Mouse (Mus musculus) heart, embryonic 15.5 days (tissue): ENCODE results near the gene Tlx3. TPM values are rescaled to one million over a fixed set of nuclear protein-coding genes. Genes with fewer than 3 reads are reported as not detected.

Experiments
- ATAC-seq: fragments of 200-750 bp; cut with Nextera tagmentation; replicated peaks from 2 replicates; pipeline ENCODE4 v1.8.0; 2017; ENCODE audit warnings: low read depth, moderate TSS enrichment; ENCODE audit not compliant: insufficient number of reproducible peaks, insufficient read depth, low FRiP score
- H3K27ac ChIP-seq: fragments of 300-500 bp; sonication (generic); 2 replicates; pipeline ENCODE4 v1.5.1; 2015; ENCODE audit warnings: mild to moderate bottlenecking, inconsistent platforms
- H3K27me3 ChIP-seq: fragments of 300-500 bp; sonication (generic); 2 replicates; pipeline ENCODE4 v1.6.1; 2015; ENCODE audit warnings: inconsistent platforms
- H3K36me3 ChIP-seq: fragments of 300-500 bp; sonication (generic); 2 replicates; pipeline ENCODE4 v1.6.1; 2015; ENCODE audit warnings: mild to moderate bottlenecking, inconsistent platforms
- H3K4me1 ChIP-seq: fragments of 300-500 bp; sonication (generic); replicated peaks from 2 replicates; pipeline ENCODE4 v1.6.1; 2015; ENCODE audit warnings: inconsistent platforms
- H3K4me2 ChIP-seq: fragments of 300-500 bp; sonication (generic); 2 replicates; pipeline ENCODE4 v1.6.1; 2015; ENCODE audit warnings: inconsistent platforms, mild to moderate bottlenecking, moderate library complexity
- H3K4me3 ChIP-seq: fragments of 300-500 bp; sonication (generic); 2 replicates; pipeline ENCODE4 v1.5.1; 2015; ENCODE audit warnings: mild to moderate bottlenecking, inconsistent platforms
- H3K9ac ChIP-seq: fragments of 300-500 bp; sonication (generic); 2 replicates; pipeline ENCODE4 v1.6.1; 2015; ENCODE audit warnings: mild to moderate bottlenecking, inconsistent platforms
- H3K9me3 ChIP-seq: fragments of 300-500 bp; sonication (generic); replicated peaks from 2 replicates; pipeline ENCODE4 v1.6.1; 2016; ENCODE audit warnings: inconsistent platforms
- WGBS: fragments of 180-500 bp; shearing (Covaris S2); methylation state at CpG from one replicate; pipeline ENCODE4 v1.1.7; 2015; ENCODE audit warnings: mixed read lengths; 5-methylcytosine and 5-hydroxymethylcytosine counted together
- polyA plus RNA-seq: library from polyadenylated mRNA; unstranded; fragments of >200 nt; fragmentation: Nextera tagmentation; extraction: Ambion mirVana; gene quantifications from 2 replicates; pipeline ENCODE4 v1.2.1, GENCODE M21; 2015

Tlx3 gene
- polyA plus RNA-seq, 1 experiment from 2014 or later, result 0.08 TPM

DNA sequence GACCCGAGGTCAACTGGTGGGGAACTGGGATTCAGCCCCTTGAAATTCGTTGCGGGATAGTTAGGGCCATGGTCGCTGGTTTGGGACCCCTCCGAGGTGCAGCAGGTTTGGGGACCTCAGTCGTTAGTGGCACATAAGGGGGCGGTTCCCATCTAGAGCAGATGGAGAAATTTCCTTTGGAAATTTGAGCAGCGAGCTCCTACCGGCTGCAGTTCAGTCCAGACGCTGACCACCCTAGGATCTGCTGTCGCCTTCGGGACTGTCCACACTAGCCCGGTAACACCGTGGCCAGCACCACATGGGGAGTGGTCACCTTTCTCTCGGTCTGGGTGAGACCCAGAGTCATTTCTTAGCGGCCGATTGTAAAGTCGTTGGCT is 928 bp upstream of the Tlx3 start:
- no peak for ATAC-seq
- H3K4me2 ChIP-seq, result no peak overlapping the region
- H3K4me1 ChIP-seq, result peaks cover 38% of the 10 kb centered on the region
- H3K36me3 ChIP-seq, result no peaks in the 10 kb centered on the region
- H3K9ac ChIP-seq, result no peak overlapping the region
- no peaks in the 10 kb centered on the region for H3K9me3 ChIP-seq
- 2% methylated on average over 18 of the region's 18 CpGs for WGBS
- no peak overlapping the region for H3K27ac ChIP-seq
- H3K27me3 ChIP-seq, result peaks cover 89% of the 10 kb centered on the region
- peak overlapping the region; percentile 35; the same call in 1 of the 2 replicates for H3K4me3 ChIP-seq

DNA sequence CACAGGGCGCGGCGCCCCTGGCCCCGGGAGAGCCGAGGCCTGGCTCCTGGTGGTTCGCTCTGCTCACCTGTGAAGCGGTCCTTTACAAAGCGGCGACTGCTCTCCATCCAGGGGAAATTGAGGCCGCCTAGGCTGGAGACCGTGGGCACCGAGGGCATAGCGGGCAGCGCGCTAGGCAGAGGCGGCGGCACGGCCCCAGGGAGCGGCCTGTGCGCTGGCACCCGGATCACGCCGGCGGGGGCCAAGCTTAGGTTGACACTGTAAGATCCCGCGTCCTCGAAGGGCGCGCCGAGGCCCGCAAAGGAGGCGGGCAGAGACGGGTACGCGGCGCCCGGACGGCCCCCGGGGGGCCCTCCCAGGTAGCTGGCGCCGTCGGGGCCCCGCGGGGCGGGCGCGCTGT is 417 bp downstream of the Tlx3 start:
- H3K9me3 ChIP-seq, result no peaks in the 10 kb centered on the region
- no peak overlapping the region for H3K27ac ChIP-seq
- H3K27me3 ChIP-seq, result peaks cover 99% of the 10 kb centered on the region
- H3K4me1 ChIP-seq, result peaks cover 38% of the 10 kb centered on the region
- peak overlapping the region; percentile 35 for H3K4me3 ChIP-seq
- WGBS, result under 1% methylated on average over 47 of the region's 47 CpGs
- ATAC-seq, result no peak
- no peaks in the 10 kb centered on the region for H3K36me3 ChIP-seq
- H3K9ac ChIP-seq, result no peak overlapping the region
- peak overlapping the region; percentile 48 for H3K4me2 ChIP-seq

DNA sequence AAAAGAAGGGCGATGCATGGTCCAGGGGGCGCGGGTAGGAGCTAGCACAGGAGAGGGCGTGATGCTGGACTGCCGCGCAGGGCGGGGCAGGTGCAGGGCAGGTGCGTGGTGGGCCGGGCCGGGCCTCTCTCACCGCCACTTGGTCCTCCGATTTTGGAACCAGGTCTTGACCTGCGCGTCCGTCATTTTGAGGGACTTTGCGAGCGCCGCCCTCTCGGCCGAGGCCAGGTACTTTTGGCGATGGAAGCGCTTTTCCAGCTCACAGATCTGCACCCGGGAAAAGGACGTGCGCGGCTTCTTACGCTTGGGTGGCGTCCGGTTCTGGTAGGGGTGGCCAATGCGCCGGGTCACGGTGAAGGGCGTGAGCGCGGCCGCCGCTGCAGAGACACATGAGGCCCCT is 1.1 kb downstream of the Tlx3 start:
- no peak for ATAC-seq
- H3K27ac ChIP-seq, result no peak overlapping the region
- 2% methylated on average over 37 of the region's 37 CpGs for WGBS
- H3K4me3 ChIP-seq, result 0 out of 2 replicates have a peak overlapping the region, but pooled peaks have one; percentile 9
- peaks cover 38% of the 10 kb centered on the region for H3K4me1 ChIP-seq
- H3K9ac ChIP-seq, result no peak overlapping the region
- H3K9me3 ChIP-seq, result no peaks in the 10 kb centered on the region
- 0 out of 2 replicates have a peak overlapping the region, but pooled peaks have one; percentile 48 for H3K4me2 ChIP-seq
- H3K27me3 ChIP-seq, result peaks cover 99% of the 10 kb centered on the region
- no peaks in the 10 kb centered on the region for H3K36me3 ChIP-seq

DNA sequence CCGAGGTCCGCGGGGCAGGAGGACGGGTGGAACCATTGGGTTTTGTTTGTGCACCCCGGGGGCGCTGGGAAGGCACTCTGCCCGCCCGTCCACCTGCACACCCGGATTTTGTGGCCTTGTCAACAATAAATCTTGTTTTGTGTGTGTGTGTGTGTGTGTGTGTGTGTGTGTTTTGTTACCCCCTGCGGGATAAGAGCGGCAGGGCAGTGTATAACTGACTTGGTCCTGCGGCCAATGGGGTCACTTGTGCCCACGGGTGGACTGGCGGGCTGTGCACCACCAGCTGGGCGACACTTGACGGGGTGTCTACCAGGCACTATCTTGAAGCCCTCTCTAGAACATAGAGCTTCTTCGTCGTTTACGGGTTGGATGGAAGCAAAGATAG is 1.8 kb downstream of the Tlx3 start:
- H3K4me1 ChIP-seq, result peaks cover 38% of the 10 kb centered on the region
- H3K4me2 ChIP-seq, result peak overlapping the region; percentile 53
- H3K36me3 ChIP-seq, result no peaks in the 10 kb centered on the region
- H3K27ac ChIP-seq, result no peak overlapping the region
- peaks cover 99% of the 10 kb centered on the region for H3K27me3 ChIP-seq
- H3K4me3 ChIP-seq, result peak overlapping the region; percentile 33
- ATAC-seq, result no peak
- no peaks in the 10 kb centered on the region for H3K9me3 ChIP-seq
- 4% methylated on average over 19 of the region's 19 CpGs for WGBS
- no peak overlapping the region for H3K9ac ChIP-seq

DNA sequence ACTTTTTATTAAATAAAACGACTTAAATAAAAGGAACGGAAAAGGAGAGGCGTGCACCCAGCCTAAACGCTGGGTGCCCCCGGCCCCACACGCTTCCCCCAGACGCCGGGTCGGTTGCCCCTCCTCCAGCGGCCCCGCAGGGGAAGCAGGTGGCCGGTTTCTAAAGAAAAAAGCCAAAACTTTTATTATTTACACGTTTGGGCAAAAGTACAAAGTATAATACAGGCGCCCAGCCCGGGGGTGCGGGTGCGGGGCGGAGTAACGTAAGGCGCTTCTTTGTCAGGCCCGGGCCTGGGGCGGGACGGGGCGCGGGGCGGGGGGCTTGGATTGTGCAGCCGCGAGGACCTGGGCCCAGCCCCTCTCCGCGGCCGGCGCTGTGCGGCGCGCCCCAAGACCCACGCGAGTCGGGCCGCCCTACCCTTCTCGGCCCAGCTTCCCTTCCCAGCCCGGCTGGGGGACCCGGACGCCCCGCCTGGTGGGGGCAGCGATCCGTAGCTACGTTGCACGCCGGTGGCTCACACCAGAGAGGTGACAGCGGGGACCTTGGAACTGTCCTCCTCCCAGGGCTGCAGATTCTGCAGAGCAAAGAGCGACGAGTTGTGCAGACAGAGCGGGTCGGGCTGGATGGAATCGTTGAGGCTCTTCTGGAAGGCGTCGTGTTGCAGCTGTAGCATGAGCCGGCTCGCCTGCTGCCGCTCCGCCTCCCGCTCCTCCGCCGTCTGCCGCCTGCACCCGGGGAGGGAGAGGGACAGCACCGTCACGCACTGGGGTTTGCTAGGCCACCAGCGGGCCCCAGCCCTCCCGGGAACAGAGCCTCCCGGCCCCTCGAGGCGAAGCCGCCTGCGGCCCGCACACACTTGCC is 2.4 kb downstream of the Tlx3 start:
- under 1% methylated on average over 76 of the region's 76 CpGs for WGBS
- H3K36me3 ChIP-seq, result no peaks in the 10 kb centered on the region
- H3K4me3 ChIP-seq, result peak overlapping the region; percentile 33

DNA sequence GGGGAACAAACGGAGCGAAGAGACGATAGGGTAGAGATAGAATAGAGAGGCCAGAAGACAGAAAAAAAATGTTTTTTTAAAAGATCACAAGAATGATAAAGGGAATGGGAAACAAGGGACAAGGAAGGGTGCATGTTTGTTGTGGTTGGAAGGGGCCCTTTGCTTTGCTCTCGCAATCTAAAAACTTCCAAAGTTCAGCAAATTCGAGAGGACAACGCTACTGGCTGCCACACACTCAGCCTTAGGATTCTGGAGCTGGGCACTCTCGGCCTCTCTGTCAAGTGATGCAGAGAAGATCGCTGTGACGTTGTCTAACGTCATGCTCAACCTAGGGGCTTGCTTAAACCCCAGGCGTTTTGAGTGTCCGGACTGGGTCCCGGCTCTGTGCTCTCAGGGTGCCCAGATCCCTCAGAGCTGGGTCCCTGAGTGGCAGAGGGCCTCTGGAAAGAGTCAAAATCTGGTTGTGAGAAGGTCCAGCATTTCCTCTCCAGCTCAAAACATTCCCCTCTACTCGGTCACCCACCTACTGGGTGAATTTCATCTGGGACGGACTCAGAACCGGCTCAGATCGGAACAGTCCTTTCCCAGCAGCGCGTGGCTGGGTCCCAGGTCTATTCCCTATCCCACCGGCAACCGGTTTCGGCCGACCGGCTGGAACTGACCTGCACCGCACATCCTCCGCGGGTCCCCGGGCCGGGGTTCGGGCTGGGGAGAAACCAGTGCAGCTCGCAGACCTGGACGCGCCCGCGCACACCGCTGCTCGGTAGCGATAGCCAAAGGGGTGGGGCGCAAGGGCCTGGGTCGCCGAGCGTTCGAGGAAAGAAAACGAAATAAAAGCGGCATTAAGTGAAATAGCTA is 3.3 kb downstream of the Tlx3 start:
- 1% methylated on average over 45 of the region's 45 CpGs for whole genome bisulfite sequencing
- Histone ChIP-seq H3K9me3 (no peaks in the 10 kb centered on the region), H3K36me3 (no peaks in the 10 kb centered on the region), H3K4me2 (peak overlapping the region; percentile 53), H3K4me3 (peak overlapping the region; percentile 33), H3K27me3 (peaks cover 99% of the 10 kb centered on the region), H3K4me1 (peaks cover 38% of the 10 kb centered on the region), H3K9ac (no peak overlapping the region), H3K27ac (no peak overlapping the region)
- no peak for ATAC-seq

More for the DNA sequence above, 2.4 kb downstream of the Tlx3 start:
- Histone ChIP-seq H3K4me1 (peaks cover 38% of the 10 kb centered on the region), H3K9ac (no peak overlapping the region), H3K27ac (no peak overlapping the region), H3K4me2 (peak overlapping the region; percentile 53), H3K27me3 (peaks cover 99% of the 10 kb centered on the region), H3K9me3 (no peaks in the 10 kb centered on the region)
- peak; percentile 58; the same call in 1 of the 2 replicates for ATAC-seq

DNA sequence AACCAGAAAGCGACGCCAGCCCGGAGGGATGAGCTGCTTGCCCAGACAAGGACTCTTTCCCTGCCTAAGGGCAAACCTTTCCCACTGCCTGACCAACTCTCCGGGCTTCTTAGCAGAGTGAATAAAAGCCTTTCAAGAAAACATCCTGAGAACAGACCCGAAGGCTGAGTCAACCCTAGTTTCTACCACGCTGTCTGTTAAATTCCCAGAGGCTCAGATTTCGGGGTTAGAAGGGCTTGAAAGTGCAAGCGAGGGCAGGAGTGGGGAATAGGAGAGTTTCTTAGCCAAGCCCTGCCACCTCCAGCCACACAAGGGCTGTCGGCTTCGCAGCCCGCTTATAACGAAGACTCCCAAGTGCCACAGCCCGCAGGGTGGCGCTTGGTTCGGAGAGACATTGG is 4.3 kb downstream of the Tlx3 start:
- Histone ChIP-seq H3K9me3 (no peaks in the 10 kb centered on the region), H3K9ac (no peak overlapping the region), H3K4me2 (no peak overlapping the region), H3K4me3 (no peak overlapping the region), H3K27me3 (peaks cover 96% of the 10 kb centered on the region), H3K36me3 (no peaks in the 10 kb centered on the region), H3K4me1 (peaks cover 38% of the 10 kb centered on the region), H3K27ac (no peak overlapping the region)
- WGBS, result 4% methylated on average over 15 of the region's 15 CpGs
- ATAC-seq, result no peak

DNA sequence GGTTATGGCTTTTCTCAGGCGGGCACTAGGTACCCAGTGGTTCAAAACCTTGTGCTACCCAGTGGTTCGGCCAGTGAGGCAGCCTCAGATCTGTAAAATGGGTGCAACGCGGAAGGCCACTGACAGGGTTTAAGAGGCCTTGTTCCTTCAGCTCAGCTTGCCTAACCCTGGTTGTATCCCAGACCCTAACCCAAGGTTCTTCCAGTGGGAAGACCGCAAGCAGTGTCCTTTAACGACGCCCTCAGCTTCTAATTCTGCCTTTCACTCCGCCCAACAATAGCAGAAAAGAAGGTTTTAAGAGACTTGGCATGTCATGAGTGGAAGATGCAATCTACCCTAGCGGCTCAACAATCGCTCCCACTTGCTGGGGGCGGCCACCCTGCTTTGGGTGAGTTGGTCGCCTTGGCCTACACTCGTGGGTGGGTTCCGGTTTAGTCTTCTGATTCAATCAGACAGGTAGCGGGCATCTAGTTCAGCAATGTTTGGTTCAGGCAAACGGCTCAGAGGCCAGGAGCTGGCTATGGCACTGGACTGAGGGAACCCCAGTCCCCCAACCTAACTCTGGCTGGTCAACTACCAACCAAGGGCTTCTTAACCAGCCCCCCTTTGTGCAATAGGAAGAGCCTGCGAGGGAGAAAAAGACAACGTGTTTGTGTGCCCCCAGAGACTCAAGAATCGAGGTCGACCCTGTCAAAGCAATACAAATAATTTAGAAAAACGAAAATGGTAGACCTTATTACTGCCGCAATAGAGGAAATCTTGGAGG is 4.9 kb downstream of the Tlx3 start:
- H3K36me3 ChIP-seq, result no peaks in the 10 kb centered on the region
- H3K9ac ChIP-seq, result no peak overlapping the region
- H3K4me2 ChIP-seq, result no peak overlapping the region
- no peak overlapping the region for H3K4me3 ChIP-seq
- no peak for ATAC-seq
- no peaks in the 10 kb centered on the region for H3K9me3 ChIP-seq
- peaks cover 32% of the 10 kb centered on the region for H3K4me1 ChIP-seq
- no peak overlapping the region for H3K27ac ChIP-seq
- 25% methylated on average over 22 of the region's 22 CpGs for WGBS
- H3K27me3 ChIP-seq, result peaks cover 96% of the 10 kb centered on the region

DNA sequence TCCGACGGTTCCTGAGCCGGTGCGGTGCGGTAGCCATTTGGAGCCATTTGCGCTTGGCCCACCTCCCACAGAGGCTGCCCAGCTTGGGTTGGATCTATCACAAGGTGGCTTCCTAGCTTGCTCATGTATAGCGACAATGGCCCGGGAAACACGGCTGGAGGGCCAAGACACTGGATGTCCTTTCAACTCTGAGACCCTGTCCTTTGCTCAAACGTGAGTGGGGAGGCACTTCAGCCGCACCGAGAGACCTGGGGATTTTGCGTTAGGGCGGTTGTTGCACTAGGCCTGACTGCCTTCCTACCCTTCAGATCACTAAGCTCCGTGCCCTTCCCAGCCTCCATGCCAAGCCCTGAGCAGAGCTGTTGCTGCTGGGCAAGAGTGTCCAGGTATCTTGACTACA is 5.7 kb downstream of the Tlx3 start:
- no peak for ATAC-seq
- Histone ChIP-seq H3K27me3 (peaks cover 96% of the 10 kb centered on the region), H3K9ac (no peak overlapping the region), H3K36me3 (no peaks in the 10 kb centered on the region), H3K4me3 (no peak overlapping the region), H3K4me2 (no peak overlapping the region), H3K4me1 (peaks cover 24% of the 10 kb centered on the region), H3K9me3 (no peaks in the 10 kb centered on the region), H3K27ac (no peak overlapping the region)
- 22% methylated on average over 15 of the region's 15 CpGs for WGBS

DNA sequence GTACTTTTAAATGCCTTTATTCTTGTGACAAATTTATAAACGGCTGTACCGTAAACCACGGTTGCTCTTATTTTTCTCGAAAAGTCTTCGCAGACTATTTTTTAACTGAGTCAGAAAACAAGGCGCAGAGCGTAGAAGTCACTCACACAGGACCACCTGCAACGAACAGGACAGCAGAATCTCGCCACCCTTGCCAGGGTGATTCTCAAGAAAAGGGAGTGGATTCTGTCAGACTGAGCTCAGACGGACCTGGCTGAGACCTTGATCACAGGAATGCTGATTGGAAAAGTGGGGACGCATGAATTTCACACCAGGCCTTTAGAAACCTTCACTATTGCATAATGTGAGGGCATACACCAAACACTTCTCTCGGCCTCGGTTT is 6.3 kb downstream of the Tlx3 start:
- Histone ChIP-seq H3K27me3 (peaks cover 96% of the 10 kb centered on the region), H3K4me2 (no peak overlapping the region), H3K9me3 (no peaks in the 10 kb centered on the region), H3K4me3 (no peak overlapping the region), H3K9ac (no peak overlapping the region), H3K36me3 (no peaks in the 10 kb centered on the region), H3K4me1 (peaks cover 19% of the 10 kb centered on the region), H3K27ac (no peak overlapping the region)
- 28% methylated on average over 13 of the region's 13 CpGs for WGBS
- ATAC-seq, result no peak
